Mouse (Mus musculus) lung, embryonic 15.5 days (tissue): ENCODE measurements around the gene Nckap1. TPM values are rescaled to one million over a fixed set of nuclear protein-coding genes. Genes with fewer than 3 reads are reported as not detected.
A peak's percentile ranks its signal among the peaks of the same experiment; 100 is the strongest.

Experiments used
- ATAC-seq: fragments of 200-750 bp; cut with Nextera tagmentation; 2 replicates; pipeline ENCODE4 v1.8.0; 2017; ENCODE audit warnings: moderate number of reproducible peaks, borderline replicate concordance; ENCODE audit not compliant: low FRiP score, low TSS enrichment; ENCODE audit errors: extremely low read depth
- H3K27ac ChIP-seq: fragments of 300-500 bp; sonication (generic); 2 replicates; pipeline ENCODE4 v1.5.1; 2015; ENCODE audit warnings: moderate library complexity, mild to moderate bottlenecking, inconsistent platforms
- H3K27me3 ChIP-seq: fragments of 300-500 bp; sonication (generic); 2 replicates; pipeline ENCODE4 v1.6.1; 2015; ENCODE audit warnings: inconsistent platforms
- H3K36me3 ChIP-seq: fragments of 300-500 bp; sonication (generic); 2 replicates; pipeline ENCODE4 v1.6.1; 2015; ENCODE audit warnings: inconsistent platforms
- H3K4me1 ChIP-seq: fragments of 300-500 bp; sonication (generic); 2 replicates; pipeline ENCODE4 v1.6.1; 2015; ENCODE audit warnings: inconsistent platforms
- H3K4me2 ChIP-seq: fragments of 300-500 bp; sonication (generic); 2 replicates; pipeline ENCODE4 v1.6.1; 2015; ENCODE audit warnings: inconsistent platforms, mild to moderate bottlenecking, moderate library complexity
- H3K4me3 ChIP-seq: fragments of 300-500 bp; sonication (generic); 2 replicates; pipeline ENCODE4 v1.5.1; 2015; ENCODE audit warnings: mild to moderate bottlenecking, inconsistent platforms
- H3K9ac ChIP-seq: fragments of 300-500 bp; sonication (generic); 2 replicates; pipeline ENCODE4 v1.6.1; 2015; ENCODE audit warnings: inconsistent platforms
- H3K9me3 ChIP-seq: fragments of 300-500 bp; sonication (generic); 2 replicates; pipeline ENCODE4 v1.6.1; 2016; ENCODE audit warnings: inconsistent platforms
- WGBS: fragments of 180-500 bp; shearing (Covaris S2); methylation state at CpG from one replicate; pipeline ENCODE4 v1.1.7; 2015; 5-methylcytosine and 5-hydroxymethylcytosine counted together
- microRNA counts: library from miRNA; unstranded; fragments of <30 nt; microRNA quantifications from one replicate; lab custom pipeline; 2016
- microRNA-seq: library from miRNA; unstranded; fragments of <30 nt; microRNA quantifications from one replicate; pipeline ENCODE4, GENCODE M21; 2016
- polyA plus RNA-seq: library from polyadenylated mRNA; unstranded; fragments of >200 nt; fragmentation: Nextera tagmentation; extraction: Ambion mirVana; gene quantifications from 2 replicates; pipeline ENCODE4 v1.2.1, GENCODE M21; 2015

Nckap1 gene
- polyA plus RNA-seq, 1 experiment from 2014 or later: 76.2 TPM

GRCm38 (mm10) chr2:80474247-80474796 lies 106.9 kb downstream of the Nckap1 start:
- no peaks in the 10 kb centered on the region for H3K4me1 ChIP-seq
- 43% methylated on average over 5 of the region's 5 CpGs for WGBS

GRCm38 (mm10) chr2:80465991-80466821 lies 115.0 kb downstream of the Nckap1 start:
- WGBS: 51% methylated on average over 16 of the region's 16 CpGs
- no peaks in the 10 kb centered on the region for H3K27me3 ChIP-seq
- H3K9me3 ChIP-seq: no peaks in the 10 kb centered on the region
- no peak overlapping the region for H3K9ac ChIP-seq
- ATAC-seq: no peak
- H3K4me3 ChIP-seq: no peak overlapping the region
- H3K4me2 ChIP-seq: no peak overlapping the region
- H3K4me1 ChIP-seq: no peaks in the 10 kb centered on the region
- H3K36me3 ChIP-seq: no peaks in the 10 kb centered on the region
- no peak overlapping the region for H3K27ac ChIP-seq

More at GRCm38 (mm10) chr2:80474247-80474796, 106.9 kb downstream of the Nckap1 start:
- ATAC-seq: no peak
- Histone ChIP-seq H3K36me3 (no peaks in the 10 kb centered on the region), H3K9ac (no peak overlapping the region), H3K4me2 (no peak overlapping the region), H3K4me3 (no peak overlapping the region), H3K27ac (no peak overlapping the region), H3K27me3 (no peaks in the 10 kb centered on the region), H3K9me3 (no peaks in the 10 kb centered on the region)

- 75% methylated on average over 8 of the region's 8 CpGs for WGBS
- ATAC-seq: no peak
- no peaks in the 10 kb centered on the region for H3K4me1 ChIP-seq
These were observed 119.4 kb downstream of the Nckap1 start for GRCm38 (mm10) chr2:80461827-80462226.

More at GRCm38 (mm10) chr2:80461827-80462226, 119.4 kb downstream of the Nckap1 start:
- Histone ChIP-seq H3K27ac (no peak overlapping the region), H3K36me3 (no peaks in the 10 kb centered on the region), H3K4me3 (no peak overlapping the region), H3K9me3 (no peaks in the 10 kb centered on the region), H3K27me3 (no peaks in the 10 kb centered on the region; the same call in 1 of the 2 replicates), H3K4me2 (no peak overlapping the region), H3K9ac (no peak overlapping the region)

MicroRNAs encoded within 50 kb of the gene (microRNA counts, 519-probe panel; counts per million panel counts)
- 2,556 counts per million, percentile 57 among the panel's probes with 10 or more counts for microRNA mmu-miR-684 (lab: Ali Mortazavi, UCI)

Small RNA genes lying within 50 kb of the gene (microRNA-seq; reads per million reads assigned to microRNA genes)
- not detected for gene Mir684-1

Other genes starting within 250 kb of the Nckap1 start
- gene Frzb, start 133.8 kb downstream of the Nckap1 start, polyA plus RNA-seq: 1.3 and 1.9 TPM in 2 replicates
- 14.7 and 15.5 TPM in 2 replicates for gene Dusp19, start 35.7 kb upstream of the Nckap1 start, polyA plus RNA-seq
- 54.8 and 57.2 TPM in 2 replicates for gene Nup35, start 35.9 kb upstream of the Nckap1 start, polyA plus RNA-seq